Mouse (Mus musculus): ENCODE data around the gene Trappc3. TPM values are rescaled to one million over a fixed set of nuclear protein-coding genes. Genes with fewer than 3 reads are reported as not detected.
A peak's percentile ranks its signal among the peaks of the same experiment; 100 is the strongest.

Gene Trappc3
- total RNA-seq, 2 experiments from 2014 or later: 15.9 to 17.9 TPM

- DNase-seq: no peak
- intact Hi-C loops (cut with DNase I): no loop called here
These were observed 13.8 kb upstream of the Trappc3 start for GRCm38 (mm10) chr4:126248261-126248868.

GRCm38 (mm10) chr4:126250659-126251058 is 11.5 kb upstream of the Trappc3 start:
- DNase-seq: no peak
- intact Hi-C loops (cut with DNase I): no loop called here

GRCm38 (mm10) chr4:126251655-126252254 is 10.4 kb upstream of the Trappc3 start:
- DNase-seq: no peak
- intact Hi-C loops (cut with DNase I): no loop called here

- DNase-seq: no peak
- intact Hi-C loops (cut with DNase I): no loop called here
These were observed 9.5 kb upstream of the Trappc3 start for GRCm38 (mm10) chr4:126252411-126253237.

- intact Hi-C loops (cut with DNase I): no loop called here
- DNase-seq: no peak
These were observed 8.4 kb upstream of the Trappc3 start for GRCm38 (mm10) chr4:126253637-126254272.

- intact Hi-C loops (cut with DNase I): no loop called here
- no peak for DNase-seq
These were observed 7.6 kb upstream of the Trappc3 start for GRCm38 (mm10) chr4:126254315-126255112.

- DNase-seq: no peak
- intact Hi-C loops (cut with DNase I): loop anchor here (2.0 kb wide), 1 partner anchor 17 kb away; no protein-coding TSS in a partner anchor
These were observed 6.8 kb upstream of the Trappc3 start for GRCm38 (mm10) chr4:126255113-126256001.

- intact Hi-C loops (cut with DNase I): loop anchor here (2.0 kb wide), 1 partner anchor 17 kb away; no protein-coding TSS in a partner anchor
- DNase-seq: peak; percentile 87 to 92
These were observed 5.9 kb upstream of the Trappc3 start, which contains the start of gene Map7d1 for GRCm38 (mm10) chr4:126256131-126256791. Map7d1 (minus strand) TSS chr4:126256343.

GRCm38 (mm10) chr4:126256967-126257881 is 4.9 kb upstream of the Trappc3 start:
- DNase-seq: peak in 1 of 2 experiments; percentile 66
- intact Hi-C loops (cut with DNase I): loop anchor here (2.0 kb wide), 1 partner anchor 18 kb away; no protein-coding TSS in a partner anchor

- DNase-seq: no peak
- intact Hi-C loops (cut with DNase I): no loop called here
These were observed 3.1 kb upstream of the Trappc3 start for GRCm38 (mm10) chr4:126259063-126259462.

GRCm38 (mm10) chr4:126259523-126260160 is 2.5 kb upstream of the Trappc3 start:
- intact Hi-C loops (cut with DNase I): loop anchor here (2.0 to 10.0 kb wide), 2 partner anchors 79 to 175 kb away; no protein-coding TSS in a partner anchor
- DNase-seq: peak; percentile 79 to 84

GRCm38 (mm10) chr4:126260520-126261201 is 1.5 kb upstream of the Trappc3 start:
- DNase-seq: peak; percentile 78 to 87
- intact Hi-C loops (cut with DNase I): loop anchor here (1.0 to 10.0 kb wide), 3 partner anchors 33 to 176 kb away; no protein-coding TSS in a partner anchor

GRCm38 (mm10) chr4:126261266-126261665 is 859 bp upstream of the Trappc3 start:
- intact Hi-C loops (cut with DNase I): loop anchor here (1.0 to 10.0 kb wide), 3 partner anchors 34 to 176 kb away; no protein-coding TSS in a partner anchor
- no peak for DNase-seq

- intact Hi-C loops (cut with DNase I): loop anchor here (1.0 to 10.0 kb wide), 3 partner anchors 34 to 177 kb away; no protein-coding TSS in a partner anchor
- DNase-seq: no peak
These were observed 450 bp upstream of the Trappc3 start for GRCm38 (mm10) chr4:126261675-126262074.

- intact Hi-C loops (cut with DNase I): loop anchor here (10.0 kb wide), 1 partner anchor 184 kb away; no protein-coding TSS in a partner anchor
- no peak for DNase-seq
These were observed 7.2 kb downstream of the Trappc3 start for GRCm38 (mm10) chr4:126269292-126269691.

- intact Hi-C loops (cut with DNase I): no loop called here
- DNase-seq: no peak
These were observed 11.6 kb downstream of the Trappc3 start for GRCm38 (mm10) chr4:126273753-126274152.
